Mouse (Mus musculus): ENCODE data around the gene Il4ra. TPM values are rescaled to one million over a fixed set of nuclear protein-coding genes. Genes with fewer than 3 reads are reported as not detected.

The Il4ra gene
- total and polyA plus RNA-seq, 3 experiments = 18.2 to 27.4 (median 26.4) TPM

GRCm38 (mm10) chr7:125556096-125556495 is 4.2 kb downstream of the Il4ra start:
- TF ChIP-seq NELFE (IDR thresholded peaks at IDR 0.05; ENCODE audit: low read depth, low read length) = no peak
- no peak for TF ChIP-seq SMC3 (IDR thresholded peaks at IDR 0.05; ENCODE audit: low read depth, low read length)
- no peak for TF ChIP-seq MEF2A (IDR thresholded peaks at IDR 0.05; ENCODE audit: borderline replicate concordance, low read depth, low read length)
- TF ChIP-seq EP300 (IDR thresholded peaks at IDR 0.05; ENCODE audit: low read length) = no peak
- TF ChIP-seq ZNF384 (IDR thresholded peaks at IDR 0.05; ENCODE audit: low read depth, low read length) = no peak
- TF ChIP-seq USF1 (IDR thresholded peaks at IDR 0.05; ENCODE audit: low read depth, low read length) = no peak
- no peak for TF ChIP-seq NRF1 (IDR thresholded peaks at IDR 0.05; ENCODE audit: low read depth, low read length)
- no peak for TF ChIP-seq JUN (IDR thresholded peaks at IDR 0.05; ENCODE audit: insufficient read depth, low read depth, low read length)
- no peak for TF ChIP-seq RAD21 (IDR thresholded peaks at IDR 0.05; ENCODE audit: low read depth, low read length)
- TF ChIP-seq ETS1 (conservative IDR thresholded peaks at IDR 0.05; ENCODE audit: low read depth, low read length) = no peak
- TF ChIP-seq IRF4 (IDR thresholded peaks at IDR 0.05; ENCODE audit: low read depth, low read length) = no peak
- no peak for TF ChIP-seq CHD2 (IDR thresholded peaks at IDR 0.05; ENCODE audit: low read length)
- no peak for TF ChIP-seq MXI1 (IDR thresholded peaks at IDR 0.05; ENCODE audit: low read depth, low read length)
- H3K79me2 ChIP-seq (replicated peaks; ENCODE audit: control insufficient read depth, extremely low read depth, insufficient read depth, poor library complexity, severe bottlenecking) = peaks cover 16% of the 10 kb centered on the region
- H3K4me2 ChIP-seq (ENCODE audit: insufficient read depth, low read depth, poor library complexity, severe bottlenecking) = no peak overlapping the region
- dilution Hi-C loops (cut with MboI; ENCODE audit: extremely low pct_ligation_motif_present, extremely low pct_unique_long_range_greater_than_20kb, low sequenced_read_pairs) (no loop called here), in situ Hi-C loops (cut with MboI; ENCODE audit: low pct_ligation_motif_present, low pct_unique_long_range_greater_than_20kb, low sequenced_read_pairs) (no loop called here)
- no peaks in the 10 kb centered on the region for H3K9me3 ChIP-seq (replicated peaks; ENCODE audit: low read length)
- H3K4me1 ChIP-seq (ENCODE audit: control insufficient read depth in 1 of 2, insufficient read depth in 2 of 2) = peaks cover 42 to 67% of the 10 kb centered on the region in 2 experiments
- no peak overlapping the region for H3K27ac ChIP-seq (ENCODE audit: insufficient read depth, low read depth)
- H3K27me3 ChIP-seq (replicated peaks) = no peaks in the 10 kb centered on the region
- H3K4me3 ChIP-seq (replicated peaks in 1 of 3; ENCODE audit: low read depth in 2 of 3, low read length in 2 of 3, poor library complexity in 1 of 3) = peak overlapping the region in 1 of 3 experiments; percentile 5
- H3K9ac ChIP-seq (ENCODE audit: insufficient read depth, low read depth) = no peak overlapping the region
- no peak for DNase-seq (ENCODE audit: extremely low read depth)
- H3K36me3 ChIP-seq (replicated peaks in 1 of 2; ENCODE audit: control insufficient read depth in 1 of 2, insufficient read depth in 1 of 2, low read length in 1 of 2) = peaks cover 9 to 50% of the 10 kb centered on the region in 2 experiments

GRCm38 (mm10) chr7:125556865-125557264 is 4.9 kb downstream of the Il4ra start:
- no peak overlapping the region for H3K27ac ChIP-seq (ENCODE audit: insufficient read depth, low read depth)
- dilution Hi-C loops (cut with MboI; ENCODE audit: extremely low pct_ligation_motif_present, extremely low pct_unique_long_range_greater_than_20kb, low sequenced_read_pairs) = no loop called here
- no peak for TF ChIP-seq JUN (IDR thresholded peaks at IDR 0.05; ENCODE audit: insufficient read depth, low read depth, low read length)
- TF ChIP-seq RCOR1 (conservative IDR thresholded peaks at IDR 0.05; ENCODE audit: low read depth, low read length) = no peak
- TF ChIP-seq CHD1 (IDR thresholded peaks at IDR 0.05; ENCODE audit: low read depth, low read length) = no peak
- no peak for TF ChIP-seq POLR2A (IDR thresholded peaks at IDR 0.05; ENCODE audit: low read depth, low read length)
- no peak for TF ChIP-seq POLR2AphosphoS2 (IDR thresholded peaks at IDR 0.05; ENCODE audit: low read depth, low read length)
- TF ChIP-seq UBTF (IDR thresholded peaks at IDR 0.05; ENCODE audit: low read depth, low read length) = no peak
- TF ChIP-seq JUND (conservative IDR thresholded peaks at IDR 0.05; ENCODE audit: low read depth, low read length) = no peak
- no peak for TF ChIP-seq KAT2A (IDR thresholded peaks at IDR 0.05; ENCODE audit: insufficient replicate concordance, low read length)
- no peak for TF ChIP-seq CTCF (conservative IDR thresholded peaks at IDR 0.05 in 1 of 2, IDR thresholded peaks at IDR 0.05 in 1 of 2; ENCODE audit: low read depth in 2 of 2, low read length in 2 of 2)
- no peak for TF ChIP-seq MEF2A (IDR thresholded peaks at IDR 0.05; ENCODE audit: borderline replicate concordance, low read depth, low read length)
- no peak for TF ChIP-seq ZNF384 (IDR thresholded peaks at IDR 0.05; ENCODE audit: low read depth, low read length)
- no peak for TF ChIP-seq GABPA (IDR thresholded peaks at IDR 0.05; ENCODE audit: insufficient replicate concordance, low read depth, low read length)
- no peak for TF ChIP-seq E2F4 (IDR thresholded peaks at IDR 0.05; ENCODE audit: insufficient replicate concordance, low read depth, low read length)
- no peak for TF ChIP-seq TBP (conservative IDR thresholded peaks at IDR 0.05; ENCODE audit: low read depth, low read length)
- no peak for TF ChIP-seq CHD2 (IDR thresholded peaks at IDR 0.05; ENCODE audit: low read length)
- TF ChIP-seq USF1 (IDR thresholded peaks at IDR 0.05; ENCODE audit: low read depth, low read length) = no peak
- no peak for TF ChIP-seq MXI1 (IDR thresholded peaks at IDR 0.05; ENCODE audit: low read depth, low read length)
- TF ChIP-seq SMC3 (IDR thresholded peaks at IDR 0.05; ENCODE audit: low read depth, low read length) = no peak
- no peak for TF ChIP-seq ZMIZ1 (IDR thresholded peaks at IDR 0.05; ENCODE audit: low read depth, low read length)
- no peak for TF ChIP-seq MYC (IDR thresholded peaks at IDR 0.05; ENCODE audit: low read depth, low read length)
- peaks cover 16% of the 10 kb centered on the region for H3K79me2 ChIP-seq (replicated peaks; ENCODE audit: control insufficient read depth, extremely low read depth, insufficient read depth, poor library complexity, severe bottlenecking)
- no peak overlapping the region for H3K9ac ChIP-seq (ENCODE audit: insufficient read depth, low read depth)
- H3K36me3 ChIP-seq (replicated peaks in 1 of 2; ENCODE audit: control insufficient read depth in 1 of 2, insufficient read depth in 1 of 2, low read length in 1 of 2) = peaks cover 9 to 57% of the 10 kb centered on the region in 2 experiments
- in situ Hi-C loops (cut with MboI; ENCODE audit: low pct_ligation_motif_present, low pct_unique_long_range_greater_than_20kb, low sequenced_read_pairs) = no loop called here
- no peaks in the 10 kb centered on the region for H3K9me3 ChIP-seq (replicated peaks; ENCODE audit: low read length)
- H3K4me3 ChIP-seq (replicated peaks in 1 of 3; ENCODE audit: low read depth in 2 of 3, low read length in 2 of 3, poor library complexity in 1 of 3) = no peak overlapping the region
- H3K4me1 ChIP-seq (ENCODE audit: control insufficient read depth in 1 of 2, insufficient read depth in 2 of 2) = peaks cover 38 to 59% of the 10 kb centered on the region in 2 experiments
- no peak overlapping the region for H3K4me2 ChIP-seq (ENCODE audit: insufficient read depth, low read depth, poor library complexity, severe bottlenecking)
- H3K27me3 ChIP-seq (replicated peaks) = no peaks in the 10 kb centered on the region
- DNase-seq (ENCODE audit: extremely low read depth) = no peak
